Mouse (Mus musculus) MEL (cell line): Measurements from ENCODE around the gene Amz1. TPM values are rescaled to one million over a fixed set of nuclear protein-coding genes. Genes with fewer than 3 reads are reported as not detected.
A peak's percentile ranks its signal among the peaks of the same experiment; 100 is the strongest.

Experiments
- DNase-seq: peaks from one replicate; pipeline ENCODE4 v3.0.0; 2011; ENCODE audit warnings: low read depth, low spot score
- H3K27ac ChIP-seq: 2 replicates; pipeline ENCODE4 v1.5.1; 2012; ENCODE audit warnings: low read depth, mild to moderate bottlenecking, control low read depth, low read length, moderate library complexity; ENCODE audit not compliant: control insufficient read depth
- H3K27me3 ChIP-seq, 2 experiments: fragments of 150-350 bp in 1 of 2; sonication (generic) in 1 of 2; 2 replicates each; pipeline ENCODE4 v1.6.1; 2012; ENCODE audit warnings: low read length in 2 of 2, mild to moderate bottlenecking in 2 of 2, improper control_type of control experiment in 1 of 2, moderate library complexity in 1 of 2; ENCODE audit not compliant: insufficient read depth in 2 of 2, control insufficient read depth in 1 of 2
- H3K36me3 ChIP-seq, 2 experiments: 2 replicates each; pipeline ENCODE4 v1.6.1; 2012 to 2014; ENCODE audit warnings: low read length in 2 of 2, improper control_type of control experiment in 1 of 2, inconsistent platforms in 1 of 2, mild to moderate bottlenecking in 1 of 2; ENCODE audit not compliant: insufficient read depth in 2 of 2, control insufficient read depth in 1 of 2
- H3K4me1 ChIP-seq, 2 experiments: fragments of 150-350 bp in 1 of 2; sonication (generic) in 1 of 2; 2 replicates each; pipeline ENCODE4 v1.6.1; 2012; ENCODE audit warnings: low read length in 2 of 2, improper control_type of control experiment in 1 of 2, mild to moderate bottlenecking in 1 of 2; ENCODE audit not compliant: insufficient read depth in 2 of 2, control insufficient read depth in 1 of 2
- H3K4me3 ChIP-seq, 2 experiments: fragments of 150-350 bp in 1 of 2; sonication (generic) in 1 of 2; 2 replicates each; pipeline ENCODE4 v1.5.1; 2012; ENCODE audit warnings: low read depth in 2 of 2, low read length in 2 of 2, mild to moderate bottlenecking in 2 of 2, moderate library complexity in 2 of 2, control low read depth in 1 of 2, improper control_type of control experiment in 1 of 2; ENCODE audit not compliant: control insufficient read depth in 1 of 2, insufficient read depth in 1 of 2
- H3K79me2 ChIP-seq: 2 replicates; pipeline ENCODE4 v1.6.1; 2012; ENCODE audit warnings: mild to moderate bottlenecking, low read length, moderate library complexity; ENCODE audit not compliant: control insufficient read depth, poor library complexity, insufficient read depth
- H3K9ac ChIP-seq: 2 replicates; pipeline ENCODE4 v1.6.1; 2012; ENCODE audit warnings: low read depth, mild to moderate bottlenecking, control low read depth, low read length, moderate library complexity; ENCODE audit not compliant: control insufficient read depth, poor library complexity, severe bottlenecking
- H3K9me3 ChIP-seq: fragments of 150-350 bp; sonication (generic); replicated peaks from 2 replicates; pipeline ENCODE4 v1.6.1; 2012; ENCODE audit warnings: mild to moderate bottlenecking, low read length, improper control_type of control experiment, moderate library complexity; ENCODE audit not compliant: insufficient read depth
- BHLHE40 ChIP-seq: IDR thresholded peaks from 2 replicates; pipeline ENCODE4 v1.6.1; 2012; ENCODE audit warnings: low read depth, mild to moderate bottlenecking, inconsistent platforms, low read length, improper control_type of control experiment, borderline replicate concordance
- CHD1 ChIP-seq: IDR thresholded peaks from 2 replicates; pipeline ENCODE4 v1.6.1; 2012; ENCODE audit warnings: low read depth, mild to moderate bottlenecking, inconsistent platforms, low read length, improper control_type of control experiment
- CHD2 ChIP-seq: IDR thresholded peaks from 2 replicates; pipeline ENCODE4 v1.6.1; 2011; ENCODE audit warnings: low read length, improper control_type of control experiment
- CTCF ChIP-seq, 3 experiments: IDR thresholded peaks in 2 of 3; conservative IDR thresholded peaks in 1 of 3; 2 replicates each; pipeline ENCODE4 v1.5.1; 2011 to 2012; ENCODE audit warnings: low read length in 3 of 3, low read depth in 2 of 3, mild to moderate bottlenecking in 2 of 3, improper control_type of control experiment in 1 of 3, inconsistent platforms in 1 of 3, mixed read lengths in 1 of 3, moderate library complexity in 1 of 3; ENCODE audit not compliant: control insufficient read depth in 1 of 3, insufficient read depth in 1 of 3, poor library complexity in 1 of 3, severe bottlenecking in 1 of 3
- E2F4 ChIP-seq: IDR thresholded peaks from 2 replicates; pipeline ENCODE4 v1.6.1; 2011; ENCODE audit warnings: low read depth, low read length, improper control_type of control experiment, borderline replicate concordance
- ELF1 ChIP-seq: IDR thresholded peaks from 2 replicates; pipeline ENCODE4 v1.6.1; 2014; ENCODE audit warnings: low read depth, mild to moderate bottlenecking, inconsistent platforms, low read length, improper control_type of control experiment, moderate library complexity
- EP300 ChIP-seq, 2 experiments: IDR thresholded peaks; 2 replicates each; pipeline ENCODE4 v1.6.1; 2011; ENCODE audit warnings: improper control_type of control experiment in 2 of 2, low read length in 2 of 2, low read depth in 1 of 2, mild to moderate bottlenecking in 1 of 2
- ETS1 ChIP-seq: IDR thresholded peaks from 2 replicates; pipeline ENCODE4 v1.6.1; 2012; ENCODE audit warnings: low read depth, mild to moderate bottlenecking, inconsistent platforms, low read length, improper control_type of control experiment, moderate library complexity
- GABPA ChIP-seq: IDR thresholded peaks from 2 replicates; pipeline ENCODE4 v1.6.1; 2012; ENCODE audit warnings: low read depth, mild to moderate bottlenecking, inconsistent platforms, low read length, improper control_type of control experiment, moderate library complexity
- GATA1 ChIP-seq: IDR thresholded peaks from 2 replicates; pipeline ENCODE4 v1.6.1; 2011; ENCODE audit warnings: low read depth, low read length, improper control_type of control experiment
- HCFC1 ChIP-seq: IDR thresholded peaks from 2 replicates; pipeline ENCODE4 v1.6.1; 2012; ENCODE audit warnings: low read depth, mild to moderate bottlenecking, inconsistent platforms, low read length, improper control_type of control experiment, moderate library complexity
- JUND ChIP-seq: IDR thresholded peaks from 2 replicates; pipeline ENCODE4 v1.6.1; 2011; ENCODE audit warnings: low read depth, mild to moderate bottlenecking, improper control_type of control experiment, low read length
- MAFK ChIP-seq: IDR thresholded peaks from 2 replicates; pipeline ENCODE4 v1.6.1; 2011; ENCODE audit warnings: low read depth, mild to moderate bottlenecking, low read length, improper control_type of control experiment, borderline replicate concordance
- MAX ChIP-seq: IDR thresholded peaks from 2 replicates; pipeline ENCODE4 v1.6.1; 2011; ENCODE audit warnings: low read length, improper control_type of control experiment
- MAZ ChIP-seq: IDR thresholded peaks from 2 replicates; pipeline ENCODE4 v1.6.1; 2012; ENCODE audit warnings: low read depth, mild to moderate bottlenecking, inconsistent platforms, low read length, improper control_type of control experiment
- MEF2A ChIP-seq: IDR thresholded peaks from 2 replicates; pipeline ENCODE4 v1.6.1; 2014; ENCODE audit warnings: low read depth, mild to moderate bottlenecking, inconsistent platforms, low read length, improper control_type of control experiment; ENCODE audit not compliant: poor library complexity, insufficient replicate concordance, severe bottlenecking; ENCODE audit errors: extremely low read depth
- MXI1 ChIP-seq: IDR thresholded peaks from 2 replicates; pipeline ENCODE4 v1.6.1; 2011; ENCODE audit warnings: mild to moderate bottlenecking, low read depth, low read length, improper control_type of control experiment
- MYB ChIP-seq: IDR thresholded peaks from 2 replicates; pipeline ENCODE4 v1.6.1; 2011; ENCODE audit warnings: mild to moderate bottlenecking, low read depth, low read length, improper control_type of control experiment
- MYC ChIP-seq: IDR thresholded peaks from 2 replicates; pipeline ENCODE4 v1.6.1; 2011; ENCODE audit warnings: low read depth, mild to moderate bottlenecking, low read length, improper control_type of control experiment, moderate library complexity
- NELFE ChIP-seq: IDR thresholded peaks from 2 replicates; pipeline ENCODE4 v1.6.1; 2011; ENCODE audit warnings: low read depth, low read length, improper control_type of control experiment
- NRF1 ChIP-seq: IDR thresholded peaks from 2 replicates; pipeline ENCODE4 v1.6.1; 2014; ENCODE audit warnings: low read depth, mild to moderate bottlenecking, inconsistent platforms, low read length, improper control_type of control experiment, moderate library complexity; ENCODE audit not compliant: poor library complexity, insufficient read depth, severe bottlenecking
- POLR2A ChIP-seq, 2 experiments: IDR thresholded peaks; 2 replicates each; pipeline ENCODE4 v1.6.1; 2011 to 2012; ENCODE audit warnings: low read length in 2 of 2, mild to moderate bottlenecking in 2 of 2, control low read depth in 1 of 2, improper control_type of control experiment in 1 of 2, low read depth in 1 of 2, moderate library complexity in 1 of 2; ENCODE audit not compliant: control insufficient read depth in 1 of 2, insufficient read depth in 1 of 2, poor library complexity in 1 of 2
- POLR2AphosphoS2 ChIP-seq: IDR thresholded peaks from 2 replicates; pipeline ENCODE4 v1.6.1; 2011; ENCODE audit warnings: low read length, improper control_type of control experiment
- POLR2AphosphoS5 ChIP-seq: IDR thresholded peaks from 2 replicates; pipeline ENCODE4 v1.6.1; 2012; ENCODE audit warnings: low read depth, borderline replicate concordance, mild to moderate bottlenecking, inconsistent platforms, low read length, moderate library complexity, mixed read lengths
- RAD21 ChIP-seq: IDR thresholded peaks from 2 replicates; pipeline ENCODE4 v1.6.1; 2011; ENCODE audit warnings: mild to moderate bottlenecking, low read depth, low read length, improper control_type of control experiment
- RCOR1 ChIP-seq: IDR thresholded peaks from 2 replicates; pipeline ENCODE4 v1.6.1; 2012; ENCODE audit warnings: low read depth, mild to moderate bottlenecking, inconsistent platforms, low read length, improper control_type of control experiment
- SIN3A ChIP-seq: IDR thresholded peaks from 2 replicates; pipeline ENCODE4 v1.6.1; 2012; ENCODE audit warnings: low read length, improper control_type of control experiment, inconsistent platforms
- SMC3 ChIP-seq: IDR thresholded peaks from 2 replicates; pipeline ENCODE4 v1.6.1; 2011; ENCODE audit warnings: low read depth, low read length, improper control_type of control experiment
- TAL1 ChIP-seq: IDR thresholded peaks from 2 replicates; pipeline ENCODE4 v1.6.1; 2012; ENCODE audit warnings: mild to moderate bottlenecking, inconsistent platforms, low read length, moderate library complexity, mixed read lengths
- TBP ChIP-seq: IDR thresholded peaks from 2 replicates; pipeline ENCODE4 v1.8.0; 2011; ENCODE audit warnings: low read depth, low read length, improper control_type of control experiment
- TCF12 ChIP-seq: IDR thresholded peaks from 2 replicates; pipeline ENCODE4 v1.6.1; 2014; ENCODE audit warnings: low read depth, mild to moderate bottlenecking, inconsistent platforms, low read length, improper control_type of control experiment, moderate library complexity
- UBTF ChIP-seq: IDR thresholded peaks from 2 replicates; pipeline ENCODE4 v1.6.1; 2012; ENCODE audit warnings: low read depth, mild to moderate bottlenecking, inconsistent platforms, low read length, improper control_type of control experiment, moderate library complexity, borderline replicate concordance; ENCODE audit not compliant: insufficient read depth
- USF1 ChIP-seq: IDR thresholded peaks from 2 replicates; pipeline ENCODE4 v1.6.1; 2014; ENCODE audit warnings: low read depth, mild to moderate bottlenecking, inconsistent platforms, low read length, improper control_type of control experiment, moderate library complexity
- USF2 ChIP-seq, 2 experiments: IDR thresholded peaks; 2 replicates each; pipeline ENCODE4 v1.6.1; 2011 to 2012; ENCODE audit warnings: improper control_type of control experiment in 2 of 2, low read length in 2 of 2, borderline replicate concordance in 1 of 2, inconsistent platforms in 1 of 2, low read depth in 1 of 2, mild to moderate bottlenecking in 1 of 2; ENCODE audit not compliant: insufficient read depth in 1 of 2
- ZC3H11A ChIP-seq: IDR thresholded peaks from 2 replicates; pipeline ENCODE4 v1.6.1; 2012; ENCODE audit warnings: low read depth, mild to moderate bottlenecking, inconsistent platforms, low read length, improper control_type of control experiment
- ZMIZ1 ChIP-seq: IDR thresholded peaks from 2 replicates; pipeline ENCODE4 v1.6.1; 2012; ENCODE audit warnings: low read depth, mild to moderate bottlenecking, inconsistent platforms, low read length, improper control_type of control experiment, moderate library complexity
- ZNF384 ChIP-seq: IDR thresholded peaks from 2 replicates; pipeline ENCODE4 v1.6.1; 2012; ENCODE audit warnings: low read depth, mild to moderate bottlenecking, inconsistent platforms, low read length, improper control_type of control experiment
- polyA plus RNA-seq, 2 experiments: library from polyadenylated mRNA; stranded (reverse) in 1 of 2; unstranded in 1 of 2; fragments of >175 nt in 1 of 2; fragments of >200 nt in 1 of 2; gene quantifications; 2 replicates each; pipeline versions ENCODE4 v1.2.1 to v1.2.4; 2012; ENCODE audit warnings: low replicate concordance in 2 of 2, low read depth in 1 of 2; ENCODE audit not compliant: insufficient read length in 2 of 2, insufficient read depth in 1 of 2, missing spikeins in 1 of 2
- total RNA-seq: library from RNA; depleted of rRNA; stranded (reverse); fragments of 300-350 nt; gene quantifications from 2 replicates; pipeline ENCODE4 v1.2.3, GENCODE M21; 2012

The Amz1 gene
- total and polyA plus RNA-seq, 3 experiments = 0.68 to 1.7 TPM; not detected in 1

GRCm38 (mm10) chr5:140702103-140702513, 21.8 kb upstream of the Amz1 start, which contains the start of gene Iqce:
Gene Iqce, minus strand, starts transcription at chr5:140702378.
- Histone ChIP-seq H3K9ac (peak within 1 kb of the TSS; percentile 76), H3K79me2 (peaks cover 4% of the 10 kb centered on the region; the same call in 1 of the 2 replicates), H3K4me1 (peaks cover 0 to 19% of the 10 kb centered on the region in 2 experiments; a peak in 3 of 4 replicates), H3K36me3 (peaks cover 0 to 17% of the 10 kb centered on the region in 2 experiments; a peak in 2 of 4 replicates), H3K27ac (peak within 1 kb of the TSS; percentile 88), H3K4me3 (peak within 1 kb of the TSS; percentile 75 to 83), H3K27me3 (no peaks in the 10 kb centered on the region), H3K9me3 (no peaks in the 10 kb centered on the region)
- DNase-seq = peak; percentile 96
- TF ChIP-seq ETS1 (peak; percentile 22; the same call in 1 of the 2 replicates), E2F4 (no peak; the same call in 1 of the 2 replicates), MEF2A (no peak), GABPA (no peak), SIN3A (peak; percentile 93), POLR2AphosphoS2 (no peak), SMC3 (no peak), CHD2 (no peak), CTCF (IDR thresholded peaks at IDR 0.05 in 2 of 3, conservative IDR thresholded peaks at IDR 0.05 in 1 of 3; ENCODE audit: control insufficient read depth in 1 of 3, insufficient read depth in 1 of 3, low read depth in 2 of 3, low read length in 3 of 3, poor library complexity in 1 of 3, severe bottlenecking in 1 of 3) (no peak), RCOR1 (no peak), GATA1 (no peak), MYC (peak; percentile 50; the same call in 1 of the 2 replicates), UBTF (no peak; the same call in 1 of the 2 replicates), ZNF384 (peak; percentile 90), JUND (no peak), RAD21 (no peak), MAFK (no peak), MAX (no peak), MXI1 (peak; percentile 84), USF2 (IDR thresholded peaks at IDR 0.05; ENCODE audit: borderline replicate concordance in 1 of 2, insufficient read depth in 1 of 2, low read depth in 1 of 2, low read length in 2 of 2) (no peak), POLR2A (IDR thresholded peaks at IDR 0.05; ENCODE audit: control insufficient read depth in 1 of 2, insufficient read depth in 1 of 2, low read depth in 1 of 2, low read length in 2 of 2, poor library complexity in 1 of 2) (peak; percentile 71 to 74), EP300 (IDR thresholded peaks at IDR 0.05; ENCODE audit: low read depth in 1 of 2, low read length in 2 of 2) (no peak), BHLHE40 (peak; percentile 29; the same call in 1 of the 2 replicates), ELF1 (peak; percentile 61; the same call in 1 of the 2 replicates), MAZ (no peak), TAL1 (no peak), ZMIZ1 (peak; percentile 25; the same call in 1 of the 2 replicates), POLR2AphosphoS5 (no peak), MYB (no peak), HCFC1 (peak; percentile 80), TBP (no peak; the same call in 1 of the 2 replicates), NRF1 (peak; percentile 53; the same call in 1 of the 2 replicates), ZC3H11A (no peak), TCF12 (no peak), USF1 (no peak), CHD1 (no peak), NELFE (peak; percentile 64)
